Mouse (Mus musculus): Measurements from ENCODE around the gene Maco1. TPM values are rescaled to one million over a fixed set of nuclear protein-coding genes. Genes with fewer than 3 reads are reported as not detected.

The Maco1 gene
- polyA plus RNA-seq, 1 experiment from 2014 or later, result 39.9 TPM

- no peak overlapping the region for H3K4me2 ChIP-seq
- H3K9me3 ChIP-seq, result no peaks in the 10 kb centered on the region
- H3K36me3 ChIP-seq, result no peaks in the 10 kb centered on the region
- 78% methylated on average over 4 of the region's 4 CpGs for WGBS
- H3K4me3 ChIP-seq, result no peak overlapping the region
- no peak overlapping the region for H3K27ac ChIP-seq
- H3K4me1 ChIP-seq, result peaks cover 13% of the 10 kb centered on the region
- H3K9ac ChIP-seq, result no peak overlapping the region
- ATAC-seq (ENCODE audit: borderline replicate concordance, extremely low read depth, low FRiP score, low TSS enrichment), result no peak
- no peaks in the 10 kb centered on the region for H3K27me3 ChIP-seq
Measured at GRCm38 (mm10) chr4:134858494-134858893, 5.3 kb upstream of the Maco1 start.

GRCm38 (mm10) chr4:134856501-134856900 is 3.4 kb upstream of the Maco1 start:
- no peak overlapping the region for H3K27ac ChIP-seq
- H3K4me1 ChIP-seq, result peaks cover 22% of the 10 kb centered on the region
- H3K4me2 ChIP-seq, result no peak overlapping the region
- H3K4me3 ChIP-seq, result no peak overlapping the region
- H3K27me3 ChIP-seq, result no peaks in the 10 kb centered on the region
- no peak overlapping the region for H3K9ac ChIP-seq
- H3K36me3 ChIP-seq, result no peaks in the 10 kb centered on the region
- ATAC-seq (ENCODE audit: borderline replicate concordance, extremely low read depth, low FRiP score, low TSS enrichment), result no peak
- 23% methylated on average over 5 of the region's 5 CpGs for whole genome bisulfite sequencing
- no peaks in the 10 kb centered on the region for H3K9me3 ChIP-seq

GRCm38 (mm10) chr4:134856056-134856455 is 2.9 kb upstream of the Maco1 start:
- Histone ChIP-seq H3K27ac (0 out of 2 replicates have a peak overlapping the region, but pooled peaks have one; percentile 58), H3K27me3 (no peaks in the 10 kb centered on the region), H3K4me2 (no peak overlapping the region), H3K36me3 (no peaks in the 10 kb centered on the region), H3K9me3 (no peaks in the 10 kb centered on the region), H3K4me3 (no peak overlapping the region), H3K4me1 (peaks cover 26% of the 10 kb centered on the region), H3K9ac (no peak overlapping the region)
- WGBS, result 38% methylated on average over 5 of the region's 5 CpGs
- no peak for ATAC-seq (ENCODE audit: borderline replicate concordance, extremely low read depth, low FRiP score, low TSS enrichment)

DNA sequence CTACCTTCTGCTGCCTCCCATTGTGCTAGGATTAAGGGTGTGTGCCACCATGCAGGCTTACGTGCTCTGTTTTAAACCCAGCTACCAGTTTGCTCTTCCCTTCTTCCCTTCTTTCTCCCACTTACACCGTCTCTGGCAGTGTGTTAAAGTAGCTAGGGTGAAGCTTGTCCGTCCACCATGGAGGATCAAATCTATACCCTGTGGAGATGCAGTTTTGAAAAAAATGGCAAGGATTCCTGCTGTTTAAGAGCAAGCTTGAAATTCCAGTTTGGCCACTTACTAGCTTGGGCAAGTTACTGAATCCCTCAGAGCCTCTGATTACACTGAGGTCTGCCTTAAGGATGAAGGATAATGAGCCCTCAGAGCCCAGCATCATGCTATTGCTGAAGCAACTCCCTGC is 2.2 kb upstream of the Maco1 start:
- H3K36me3 ChIP-seq, result no peaks in the 10 kb centered on the region
- WGBS, result 40% methylated on average over 3 of the region's 3 CpGs
- H3K27ac ChIP-seq, result peak overlapping the region; percentile 58; the same call in 1 of the 2 replicates
- H3K9ac ChIP-seq, result no peak overlapping the region
- no peak overlapping the region for H3K4me3 ChIP-seq
- no peak overlapping the region for H3K4me2 ChIP-seq
- no peaks in the 10 kb centered on the region for H3K27me3 ChIP-seq
- H3K9me3 ChIP-seq, result no peaks in the 10 kb centered on the region
- peaks cover 32% of the 10 kb centered on the region for H3K4me1 ChIP-seq
- ATAC-seq (ENCODE audit: borderline replicate concordance, extremely low read depth, low FRiP score, low TSS enrichment), result no peak

DNA sequence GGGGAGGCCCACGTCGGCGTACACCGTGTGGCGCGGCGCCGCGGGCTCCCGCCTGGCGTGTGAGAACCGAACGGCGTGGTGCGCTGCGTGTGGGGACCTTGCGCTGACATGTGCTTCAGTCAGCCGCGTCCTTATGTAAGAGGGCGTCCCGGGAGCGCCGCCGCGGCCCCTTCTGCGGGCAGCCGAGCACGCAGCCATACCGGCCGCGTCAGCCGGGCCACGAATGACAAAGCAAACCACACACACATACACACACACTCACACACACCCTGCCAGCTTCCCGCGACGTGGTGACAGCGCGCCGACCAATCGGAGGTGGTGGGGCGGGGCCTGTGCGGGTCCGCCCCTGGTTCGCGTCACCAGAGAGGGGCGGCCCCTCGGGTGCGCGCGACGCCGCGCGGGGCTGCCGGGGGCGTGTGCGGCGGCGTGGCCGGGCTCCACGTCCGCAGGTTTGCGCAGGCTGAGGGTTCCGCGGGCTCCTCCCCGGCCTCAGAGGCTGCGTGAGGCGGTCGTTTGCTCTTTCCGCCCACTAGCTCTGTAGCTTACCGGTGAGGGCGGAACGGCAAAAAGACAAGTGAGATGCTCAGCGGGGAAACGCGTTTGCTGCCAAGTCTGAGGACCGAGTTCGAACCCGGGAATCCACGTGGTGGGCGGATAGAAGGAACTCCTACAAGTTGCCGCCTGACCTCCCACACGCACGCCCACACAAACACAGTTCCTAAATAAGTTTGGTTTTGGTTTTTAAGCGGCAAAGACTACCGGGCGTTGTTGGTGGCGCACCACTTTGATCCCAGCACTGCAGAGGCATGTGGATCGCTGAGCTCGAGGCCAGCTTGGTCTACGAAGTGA is 716 bp upstream of the Maco1 start:
- H3K4me1 ChIP-seq, result peaks cover 32% of the 10 kb centered on the region
- peak overlapping the region; percentile 87 for H3K4me2 ChIP-seq
- H3K9ac ChIP-seq, result peak overlapping the region; percentile 50
- H3K27me3 ChIP-seq, result no peaks in the 10 kb centered on the region
- H3K36me3 ChIP-seq, result no peaks in the 10 kb centered on the region
- H3K27ac ChIP-seq, result peak overlapping the region; percentile 90
- no peaks in the 10 kb centered on the region for H3K9me3 ChIP-seq
- WGBS, result under 1% methylated on average over 91 of the region's 91 CpGs
- H3K4me3 ChIP-seq, result peak overlapping the region; percentile 99
- ATAC-seq (ENCODE audit: borderline replicate concordance, extremely low read depth, low FRiP score, low TSS enrichment), result peak; percentile 93

- WGBS, result under 1% methylated on average over 40 of the region's 106 CpGs
- H3K27me3 ChIP-seq, result no peaks in the 10 kb centered on the region
- H3K9me3 ChIP-seq, result no peaks in the 10 kb centered on the region
- peak overlapping the region; percentile 85 for H3K27ac ChIP-seq
- H3K9ac ChIP-seq, result peak overlapping the region; percentile 93
- no peaks in the 10 kb centered on the region for H3K36me3 ChIP-seq
- peak; percentile 37 for ATAC-seq (ENCODE audit: borderline replicate concordance, extremely low read depth, low FRiP score, low TSS enrichment)
- peak overlapping the region; percentile 99 for H3K4me3 ChIP-seq
- H3K4me2 ChIP-seq, result peak overlapping the region; percentile 85
- peaks cover 36% of the 10 kb centered on the region for H3K4me1 ChIP-seq
Measured at GRCm38 (mm10) chr4:134852438-134853255, 498 bp downstream of the Maco1 start.

- H3K9ac ChIP-seq, result peak overlapping the region; percentile 93; the same call in 1 of the 2 replicates
- no peaks in the 10 kb centered on the region for H3K27me3 ChIP-seq
- peaks cover 37% of the 10 kb centered on the region for H3K4me1 ChIP-seq
- no peak for ATAC-seq (ENCODE audit: borderline replicate concordance, extremely low read depth, low FRiP score, low TSS enrichment)
- peak overlapping the region; percentile 85 for H3K4me2 ChIP-seq
- no peaks in the 10 kb centered on the region for H3K9me3 ChIP-seq
- 14% methylated on average over 14 of the region's 14 CpGs for WGBS
- H3K36me3 ChIP-seq, result no peaks in the 10 kb centered on the region
- H3K27ac ChIP-seq, result no peak overlapping the region
- peak overlapping the region; percentile 99 for H3K4me3 ChIP-seq
Measured at GRCm38 (mm10) chr4:134851876-134852275, 1.3 kb downstream of the Maco1 start.

GRCm38 (mm10) chr4:134851236-134851635 is 1.9 kb downstream of the Maco1 start:
- H3K9ac ChIP-seq, result 0 out of 2 replicates have a peak overlapping the region, but pooled peaks have one; percentile 93
- no peaks in the 10 kb centered on the region for H3K9me3 ChIP-seq
- H3K36me3 ChIP-seq, result no peaks in the 10 kb centered on the region
- peaks cover 35% of the 10 kb centered on the region for H3K4me1 ChIP-seq
- peak overlapping the region; percentile 85; the same call in 1 of the 2 replicates for H3K4me2 ChIP-seq
- H3K4me3 ChIP-seq, result peak overlapping the region; percentile 99
- ATAC-seq (ENCODE audit: borderline replicate concordance, extremely low read depth, low FRiP score, low TSS enrichment), result no peak
- no peaks in the 10 kb centered on the region for H3K27me3 ChIP-seq
- no peak overlapping the region for H3K27ac ChIP-seq
- WGBS, result 65% methylated on average over 2 of the region's 2 CpGs

- H3K9me3 ChIP-seq, result no peaks in the 10 kb centered on the region
- no peak for ATAC-seq (ENCODE audit: borderline replicate concordance, extremely low read depth, low FRiP score, low TSS enrichment)
- no peak overlapping the region for H3K4me2 ChIP-seq
- H3K9ac ChIP-seq, result no peak overlapping the region
- no peaks in the 10 kb centered on the region for H3K36me3 ChIP-seq
- peaks cover 33% of the 10 kb centered on the region for H3K4me1 ChIP-seq
- no peaks in the 10 kb centered on the region for H3K27me3 ChIP-seq
- no peak overlapping the region for H3K4me3 ChIP-seq
- H3K27ac ChIP-seq, result no peak overlapping the region
- 70% methylated on average over 4 of the region's 4 CpGs for WGBS
Measured at GRCm38 (mm10) chr4:134850551-134850950, 2.6 kb downstream of the Maco1 start.

GRCm38 (mm10) chr4:134847587-134847986 is 5.6 kb downstream of the Maco1 start:
- 54% methylated on average over 4 of the region's 4 CpGs for WGBS

DNA sequence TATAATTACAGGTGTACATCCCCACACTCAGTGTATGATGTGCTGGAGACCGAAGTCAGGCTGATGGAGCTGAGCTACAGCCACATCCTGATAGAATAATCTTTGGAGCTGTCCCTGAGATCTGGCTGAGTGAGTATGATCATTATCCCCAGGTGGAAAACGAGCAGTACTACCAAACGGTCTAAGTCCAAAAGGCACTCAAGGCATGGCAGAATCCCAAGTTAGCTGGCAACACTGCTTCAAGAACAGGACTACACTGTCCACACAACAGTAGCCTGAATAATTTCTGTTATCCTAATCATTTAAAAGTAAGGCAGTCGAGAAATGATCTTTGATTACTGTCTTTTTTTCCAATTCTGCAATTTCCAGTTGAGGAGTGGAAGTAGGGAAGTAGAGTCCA is 9.6 kb downstream of the Maco1 start:
- Histone ChIP-seq H3K9ac (no peak overlapping the region), H3K9me3 (no peaks in the 10 kb centered on the region), H3K4me1 (peaks cover 19% of the 10 kb centered on the region), H3K27me3 (no peaks in the 10 kb centered on the region), H3K27ac (no peak overlapping the region), H3K4me2 (no peak overlapping the region), H3K36me3 (no peaks in the 10 kb centered on the region), H3K4me3 (no peak overlapping the region)
- ATAC-seq (ENCODE audit: borderline replicate concordance, extremely low read depth, low FRiP score, low TSS enrichment), result no peak
- WGBS, result 85% methylated on average over 4 of the region's 4 CpGs

More at GRCm38 (mm10) chr4:134847587-134847986, 5.6 kb downstream of the Maco1 start:
- H3K9ac ChIP-seq, result no peak overlapping the region
- H3K9me3 ChIP-seq, result no peaks in the 10 kb centered on the region
- H3K36me3 ChIP-seq, result no peaks in the 10 kb centered on the region
- H3K27me3 ChIP-seq, result no peaks in the 10 kb centered on the region
- H3K4me2 ChIP-seq, result no peak overlapping the region
- ATAC-seq (ENCODE audit: borderline replicate concordance, extremely low read depth, low FRiP score, low TSS enrichment), result no peak
- H3K4me1 ChIP-seq, result peaks cover 37% of the 10 kb centered on the region
- H3K4me3 ChIP-seq, result no peak overlapping the region
- 0 out of 2 replicates have a peak overlapping the region, but pooled peaks have one; percentile 3 for H3K27ac ChIP-seq

All from lung, embryonic 15.5 days (tissue).